Mouse (Mus musculus) adrenal gland, postnatal 10 days (tissue): ENCODE results near the gene Ccdc187. TPM values are rescaled to one million over a fixed set of nuclear protein-coding genes. Genes with fewer than 3 reads are reported as not detected.

Experiments
- DNase-seq: peaks from one replicate; pipeline ENCODE4 v3.0.0; 2021; ENCODE audit warnings: mixed read lengths
- long read RNA-seq, 2 experiments: library from polyadenylated mRNA; stranded (forward); transcript quantifications; one replicate each; pipeline ENCODE4 v2.0.0; 2021
- total RNA-seq, 2 experiments: library from RNA; stranded (reverse); gene quantifications; 2 replicates each; pipeline ENCODE4 v1.2.3; 2021

The Ccdc187 gene
- total RNA-seq: 1 to 10 TPM in 1 of 2 experiments, under 1 TPM in 1; 0.81 to 1.5 TPM
- long read RNA-seq, experiment 1: 0 reads
- long read RNA-seq, experiment 2, partial matches to known transcripts: 0 of 1 reads
- long read RNA-seq, experiment 2, other reads (novel, unspliced or antisense): 1 of 1 reads

- DNase-seq: no peak
These were observed at the start of gene Ccdc187 for GRCm38 (mm10) chr2:26294457-26294856. Ccdc187 (minus strand) TSS chr2:26294557.

- DNase-seq: no peak
These were observed 48.5 kb upstream of the Ccdc187 start for GRCm38 (mm10) chr2:26342609-26343490.

- DNase-seq: peak; percentile 68
These were observed 47.7 kb upstream of the Ccdc187 start for GRCm38 (mm10) chr2:26342044-26342443.

- no peak for DNase-seq
These were observed 47.2 kb upstream of the Ccdc187 start for GRCm38 (mm10) chr2:26341510-26341981.

- peak; percentile 72 for DNase-seq
These were observed 44.8 kb upstream of the Ccdc187 start for GRCm38 (mm10) chr2:26339204-26339551.

- DNase-seq: no peak
These were observed 44.2 kb upstream of the Ccdc187 start for GRCm38 (mm10) chr2:26338302-26339203.

- no peak for DNase-seq
These were observed 36.3 kb upstream of the Ccdc187 start for GRCm38 (mm10) chr2:26330702-26331101.

GRCm38 (mm10) chr2:26330056-26330468 lies 35.7 kb upstream of the Ccdc187 start:
- DNase-seq: no peak

GRCm38 (mm10) chr2:26329402-26329801 lies 35.0 kb upstream of the Ccdc187 start:
- peak; percentile 76 for DNase-seq

GRCm38 (mm10) chr2:26327852-26328251 lies 33.5 kb upstream of the Ccdc187 start:
- DNase-seq: no peak

- peak; percentile 83 for DNase-seq
These were observed 31.2 kb upstream of the Ccdc187 start for GRCm38 (mm10) chr2:26325386-26326181.

GRCm38 (mm10) chr2:26324917-26325316 lies 30.6 kb upstream of the Ccdc187 start:
- peak; percentile 74 for DNase-seq

- DNase-seq: no peak
These were observed 29.4 kb upstream of the Ccdc187 start for GRCm38 (mm10) chr2:26323589-26324325.

- DNase-seq: no peak
These were observed 26.2 kb upstream of the Ccdc187 start for GRCm38 (mm10) chr2:26320245-26321185.

- DNase-seq: no peak
These were observed 25.3 kb upstream of the Ccdc187 start for GRCm38 (mm10) chr2:26319519-26320244.

GRCm38 (mm10) chr2:26319109-26319508 lies 24.8 kb upstream of the Ccdc187 start:
- no peak for DNase-seq

- DNase-seq: no peak
These were observed 23.8 kb upstream of the Ccdc187 start for GRCm38 (mm10) chr2:26317991-26318672.

- DNase-seq: no peak
These were observed 23.0 kb upstream of the Ccdc187 start for GRCm38 (mm10) chr2:26317371-26317770.
